Mouse (Mus musculus): ENCODE measurements around the gene Tbx15.

GRCm38 (mm10) chr3:99292531-99292931, 52.4 kb downstream of the Tbx15 start:
- TF ChIP-seq POLR2A (IDR thresholded peaks at IDR 0.05; ENCODE audit: borderline replicate concordance, insufficient read depth, low read length) (no peak), CTCF (IDR thresholded peaks at IDR 0.05; ENCODE audit: borderline replicate concordance, insufficient read depth, low read depth, low read length) (no peak)
